Mouse (Mus musculus): Measurements from ENCODE around the gene Dock4.

Gene Dock4

GRCm38 (mm10) chr12:40462693-40463235 is 17.0 kb downstream of the Dock4 start:
- DNase-seq (ENCODE audit: low spot score in 2 of 2) = no peak

- DNase-seq (ENCODE audit: low spot score in 2 of 2) = no peak
These were observed 18.1 kb downstream of the Dock4 start for GRCm38 (mm10) chr12:40463828-40464227.

- DNase-seq (ENCODE audit: low spot score in 2 of 2) = no peak
These were observed 18.5 kb downstream of the Dock4 start for GRCm38 (mm10) chr12:40464282-40464681.

- DNase-seq (ENCODE audit: low spot score in 2 of 2) = no peak
These were observed 22.5 kb downstream of the Dock4 start for GRCm38 (mm10) chr12:40468235-40468634.

- DNase-seq (ENCODE audit: low spot score in 2 of 2) = no peak
These were observed 23.3 kb downstream of the Dock4 start for GRCm38 (mm10) chr12:40469009-40469408.

- DNase-seq (ENCODE audit: low spot score in 2 of 2) = no peak
These were observed 26.1 kb downstream of the Dock4 start for GRCm38 (mm10) chr12:40471649-40472399.

- DNase-seq (ENCODE audit: low spot score in 2 of 2) = no peak
These were observed 28.0 kb downstream of the Dock4 start for GRCm38 (mm10) chr12:40473709-40474108.

- no peak for DNase-seq (ENCODE audit: low spot score in 2 of 2)
These were observed 32.1 kb downstream of the Dock4 start for GRCm38 (mm10) chr12:40477621-40478452.

GRCm38 (mm10) chr12:40484224-40484623 is 38.5 kb downstream of the Dock4 start:
- no peak for DNase-seq (ENCODE audit: low spot score in 2 of 2)

GRCm38 (mm10) chr12:40485210-40485609 is 39.5 kb downstream of the Dock4 start:
- DNase-seq (ENCODE audit: low spot score in 2 of 2) = no peak

GRCm38 (mm10) chr12:40486047-40486837 is 40.5 kb downstream of the Dock4 start:
- no peak for DNase-seq (ENCODE audit: low spot score in 2 of 2)

- no peak for DNase-seq (ENCODE audit: low spot score in 2 of 2)
These were observed 50.6 kb downstream of the Dock4 start for GRCm38 (mm10) chr12:40496387-40496786.

GRCm38 (mm10) chr12:40497806-40498205 is 52.1 kb downstream of the Dock4 start:
- no peak for DNase-seq (ENCODE audit: low spot score in 2 of 2)

- no peak for DNase-seq (ENCODE audit: low spot score in 2 of 2)
These were observed 52.5 kb downstream of the Dock4 start for GRCm38 (mm10) chr12:40498250-40498671.

GRCm38 (mm10) chr12:40498928-40499626 is 53.3 kb downstream of the Dock4 start:
- DNase-seq (ENCODE audit: low spot score in 2 of 2) = no peak

GRCm38 (mm10) chr12:40499627-40500329 is 54.0 kb downstream of the Dock4 start:
- DNase-seq (ENCODE audit: low spot score in 2 of 2) = no peak

- DNase-seq (ENCODE audit: low spot score in 2 of 2) = no peak
These were observed 55.4 kb downstream of the Dock4 start for GRCm38 (mm10) chr12:40501141-40501540.

GRCm38 (mm10) chr12:40503520-40503919 is 57.8 kb downstream of the Dock4 start:
- no peak for DNase-seq (ENCODE audit: low spot score in 2 of 2)

GRCm38 (mm10) chr12:40504687-40505086 is 58.9 kb downstream of the Dock4 start:
- no peak for DNase-seq (ENCODE audit: low spot score in 2 of 2)

GRCm38 (mm10) chr12:40507823-40508390 is 62.2 kb downstream of the Dock4 start:
- no peak for DNase-seq (ENCODE audit: low spot score in 2 of 2)
